Mouse (Mus musculus): ENCODE measurements around the gene Phyh.

DNA sequence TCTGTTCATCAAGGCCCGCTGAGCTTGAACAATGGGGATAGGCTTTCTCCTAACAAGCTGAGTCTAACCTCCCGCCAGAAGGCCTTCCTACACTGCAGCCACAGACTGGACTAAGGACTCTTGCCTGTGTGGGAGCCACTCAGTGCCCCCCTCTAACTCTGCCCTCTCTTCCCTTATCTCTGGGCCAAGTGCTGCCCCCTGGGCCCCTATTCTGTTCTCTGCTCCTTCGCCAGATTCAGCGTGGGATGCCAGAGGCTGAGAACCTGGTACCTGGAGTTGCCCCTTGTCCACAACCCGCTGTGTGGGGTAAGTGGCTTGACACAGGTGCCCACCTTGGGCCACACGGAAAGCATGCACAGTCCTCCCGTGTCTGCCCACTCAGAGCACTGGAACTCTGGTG, 4.9 kb upstream of the Phyh start:
- no peak for TF ChIP-seq CTCF (IDR thresholded peaks at IDR 0.05; ENCODE audit: low read depth, low read length)
- TF ChIP-seq POLR2A (IDR thresholded peaks at IDR 0.05; ENCODE audit: extremely low read depth, insufficient read depth, low read length): no peak
